Mouse (Mus musculus): ENCODE data around the gene Fam117a.

GRCm38 (mm10) chr11:95365596-95365995 lies 28.8 kb downstream of the Fam117a start:
- TF ChIP-seq CTCF (IDR thresholded peaks at IDR 0.05; ENCODE audit: low read depth, low read length) (no peak), POLR2A (IDR thresholded peaks at IDR 0.05; ENCODE audit: borderline replicate concordance, low read depth, low read length) (no peak)

Data from bone marrow macrophage, adult 2 months (primary cell).